Comparison of ENCODE assay signal across 28 mouse cellular contexts in the genomic region with DNA sequence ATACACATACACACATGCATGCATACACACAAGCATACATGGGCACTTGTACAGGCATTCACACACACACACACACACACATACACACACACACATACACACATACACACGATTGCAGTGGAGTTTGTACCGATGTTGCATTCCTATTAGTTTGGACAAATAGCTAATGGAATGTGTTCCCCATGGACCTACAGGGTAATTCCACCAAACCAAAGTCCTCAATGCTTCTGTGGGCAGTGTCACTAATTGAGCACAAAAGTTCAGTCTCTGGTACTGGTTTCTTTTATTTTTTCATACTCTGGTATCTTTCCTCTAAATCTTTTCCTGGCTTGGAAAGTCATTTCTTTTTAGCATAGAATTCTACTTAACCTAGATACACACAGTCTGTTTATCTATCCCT. TPM values are rescaled to one million over a fixed set of nuclear protein-coding genes. Genes with fewer than 3 reads are reported as not detected.
"Had no signal": no experiment of that assay in that cellular context is flagged by ENCODE, and none has a peak within 500 bp of the region (broad histone marks: within the 10 kb centered on the region; RNA-seq: fewer than 3 reads in every experiment).

No protein-coding gene starts in this region.

- ATAC-seq: forebrain, embryonic 13.5 days; forebrain, embryonic 14.5 days; forebrain, embryonic 15.5 days; forebrain, embryonic 16.5 days; forebrain, postnatal 0 days had no signal

- H3K36me3 ChIP-seq: embryonic facial prominence, embryonic 10.5 days; embryonic facial prominence, embryonic 12.5 days; embryonic facial prominence, embryonic 13.5 days; embryonic facial prominence, embryonic 15.5 days; forebrain, embryonic 10.5 days; forebrain, embryonic 12.5 days; forebrain, embryonic 15.5 days had no signal

- H3K27me3 ChIP-seq: embryonic facial prominence, embryonic 12.5 days; embryonic facial prominence, embryonic 13.5 days; embryonic facial prominence, embryonic 15.5 days; forebrain, embryonic 12.5 days; forebrain, embryonic 13.5 days; forebrain, embryonic 15.5 days had no signal

- H3K4me3 ChIP-seq: embryonic facial prominence, embryonic 10.5 days; embryonic facial prominence, embryonic 12.5 days; embryonic facial prominence, embryonic 13.5 days; embryonic facial prominence, embryonic 15.5 days; erythroblast, embryonic 14.5 days; forebrain, embryonic 10.5 days; forebrain, embryonic 12.5 days; forebrain, embryonic 13.5 days; forebrain, embryonic 15.5 days; gastrocnemius, adult 2 months had no signal

- H3K4me1 ChIP-seq: embryonic facial prominence, embryonic 10.5 days; embryonic facial prominence, embryonic 12.5 days; embryonic facial prominence, embryonic 13.5 days; embryonic facial prominence, embryonic 15.5 days; forebrain, embryonic 10.5 days; forebrain, embryonic 12.5 days; forebrain, embryonic 13.5 days; forebrain, embryonic 15.5 days had no signal

- H3K9me3 ChIP-seq: embryonic facial prominence, embryonic 10.5 days; embryonic facial prominence, embryonic 12.5 days; embryonic facial prominence, embryonic 13.5 days; embryonic facial prominence, embryonic 15.5 days; forebrain, embryonic 10.5 days; forebrain, embryonic 12.5 days; forebrain, embryonic 13.5 days; forebrain, embryonic 15.5 days had no signal

- H3K9ac ChIP-seq: embryonic facial prominence, embryonic 12.5 days; embryonic facial prominence, embryonic 13.5 days; embryonic facial prominence, embryonic 15.5 days; forebrain, embryonic 12.5 days; forebrain, embryonic 13.5 days; forebrain, embryonic 15.5 days; forebrain, postnatal 0 days had no signal

- DNase-seq: cerebellum, adult 2 months; cerebellum, adult 8-10 months; cerebellum, adult 9-10 months; cerebellum, adult 9-11 months; cerebellum, postnatal 10 days; cerebellum, postnatal 14 days; cerebellum, postnatal 25 days; cerebellum, postnatal 36 days; embryo, embryonic 11 days; forebrain, postnatal 0 days; gastrocnemius, adult 2 months; gastrocnemius, postnatal 10 days; gastrocnemius, postnatal 14 days; gastrocnemius, postnatal 25 days; gastrocnemius, postnatal 36 days; heart, adult 11 months; heart, adult 18-20 months had no signal

- H3K4me2 ChIP-seq: embryonic facial prominence, embryonic 12.5 days; embryonic facial prominence, embryonic 13.5 days; embryonic facial prominence, embryonic 15.5 days; forebrain, embryonic 12.5 days; forebrain, embryonic 13.5 days; forebrain, embryonic 15.5 days had no signal

- H3K27ac ChIP-seq: embryonic facial prominence, embryonic 10.5 days; embryonic facial prominence, embryonic 12.5 days; embryonic facial prominence, embryonic 13.5 days; embryonic facial prominence, embryonic 15.5 days; forebrain, embryonic 10.5 days; forebrain, embryonic 12.5 days; forebrain, embryonic 13.5 days; forebrain, embryonic 15.5 days; gastrocnemius, adult 2 months had no signal

RNA-seq across cellular contexts. Expression of gene Far2, which starts 36.8 kb away (rescaled TPM):
- polyA plus RNA-seq: erythroblast, embryonic 14.5 days had no signal
